Mouse (Mus musculus): ENCODE results near the gene Fbxw7. TPM values are rescaled to one million over a fixed set of nuclear protein-coding genes. Genes with fewer than 3 reads are reported as not detected.

The Fbxw7 gene
- 33.8 and 34.4 TPM in 2 replicates for polyA plus RNA-seq (2011; ENCODE audit: insufficient read depth, insufficient read length, low read depth, missing spikeins)

DNA sequence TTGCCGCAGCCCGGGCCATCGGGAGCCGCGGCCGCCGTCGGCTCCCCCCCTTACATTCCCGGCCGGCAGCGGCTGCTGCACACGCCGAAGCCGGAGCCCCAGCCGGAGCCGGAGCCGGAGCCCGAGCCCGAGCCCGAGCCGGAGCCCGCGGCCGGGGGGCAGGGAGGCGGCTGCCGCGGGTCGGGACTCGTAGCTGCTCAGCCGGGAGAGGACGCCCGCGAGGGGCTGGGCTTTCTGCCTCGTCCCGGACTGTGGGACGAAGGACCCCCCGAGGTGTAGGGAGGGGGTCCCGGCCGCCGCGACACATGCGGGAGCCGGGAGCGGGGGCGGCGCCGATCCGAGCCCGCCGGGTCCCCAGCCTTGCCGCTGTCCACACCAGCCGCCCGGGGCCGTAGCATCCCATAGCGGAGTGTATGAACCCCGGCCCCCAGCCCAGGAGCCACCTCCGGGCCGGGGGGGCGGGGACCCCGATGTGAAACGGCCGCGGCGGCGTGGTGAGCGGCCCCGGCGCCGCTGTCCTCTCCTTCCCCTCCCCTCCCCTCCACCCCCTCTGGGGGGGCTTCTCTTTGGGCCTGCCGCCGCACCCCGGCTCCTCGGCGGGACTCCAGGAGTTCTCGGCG, at the start of gene Fbxw7:
Gene Fbxw7 (plus strand): TSS at position 507 of the 620 bp plus-strand sequence.
- H3K4me3 ChIP-seq (ENCODE audit: low read depth, low read length) = peak within 1 kb of the TSS; percentile 97
- no peaks in the 10 kb centered on the region for H3K27me3 ChIP-seq (ENCODE audit: control insufficient read depth, insufficient read depth, low read length, poor library complexity, severe bottlenecking)
- no peaks in the 10 kb centered on the region for H3K9me3 ChIP-seq (replicated peaks; ENCODE audit: control insufficient read depth, insufficient read depth, low read length, poor library complexity, severe bottlenecking)
- peaks cover 2% of the 10 kb centered on the region; the same call in 1 of the 2 replicates for H3K36me3 ChIP-seq (ENCODE audit: control insufficient read depth, insufficient read depth, low read length, poor library complexity, severe bottlenecking)
- peak within 1 kb of the TSS; percentile 82 for H3K9ac ChIP-seq (ENCODE audit: low read depth, poor library complexity, severe bottlenecking)
- H3K4me1 ChIP-seq (ENCODE audit: control insufficient read depth, insufficient read depth, low read length) = peaks cover 2% of the 10 kb centered on the region
- peak within 1 kb of the TSS; percentile 79 for H3K27ac ChIP-seq (ENCODE audit: insufficient read depth, low read length)
- no peak for TF ChIP-seq POLR2A (IDR thresholded peaks at IDR 0.05; ENCODE audit: insufficient read depth, low read length)
- TF ChIP-seq EP300 (IDR thresholded peaks at IDR 0.05; ENCODE audit: insufficient read depth, low read depth, low read length) = no peak
- no peak for TF ChIP-seq CTCF (IDR thresholded peaks at IDR 0.05; ENCODE audit: low read depth, low read length)

DNA sequence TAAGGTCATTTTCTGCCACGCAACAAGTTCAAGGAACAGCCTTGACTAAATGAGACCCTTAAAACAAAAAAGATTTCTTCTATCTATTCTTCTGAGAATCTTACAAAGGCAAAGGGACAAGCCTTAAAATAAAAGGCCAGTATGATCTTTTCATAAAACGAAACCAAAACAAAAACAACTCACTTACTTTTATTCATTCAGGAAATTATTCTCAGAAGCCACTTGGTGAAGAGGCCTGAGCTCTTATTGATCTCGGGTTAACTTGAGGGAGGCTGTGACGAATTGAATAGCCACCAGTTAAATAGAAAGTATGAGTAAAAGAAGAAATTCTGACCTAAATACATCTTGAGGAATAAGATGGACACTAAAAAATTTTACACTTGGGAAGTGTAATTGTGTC, 46.1 kb upstream of the Fbxw7 start:
- Histone ChIP-seq H3K27ac (ENCODE audit: insufficient read depth, low read length) (no peak overlapping the region), H3K9me3 (replicated peaks; ENCODE audit: control insufficient read depth, insufficient read depth, low read length, poor library complexity, severe bottlenecking) (no peaks in the 10 kb centered on the region)
- no peak for TF ChIP-seq POLR2A (IDR thresholded peaks at IDR 0.05; ENCODE audit: insufficient read depth, low read length)
- TF ChIP-seq CTCF (IDR thresholded peaks at IDR 0.05; ENCODE audit: low read depth, low read length) = no peak
- no peak for TF ChIP-seq EP300 (IDR thresholded peaks at IDR 0.05; ENCODE audit: insufficient read depth, low read depth, low read length)

DNA sequence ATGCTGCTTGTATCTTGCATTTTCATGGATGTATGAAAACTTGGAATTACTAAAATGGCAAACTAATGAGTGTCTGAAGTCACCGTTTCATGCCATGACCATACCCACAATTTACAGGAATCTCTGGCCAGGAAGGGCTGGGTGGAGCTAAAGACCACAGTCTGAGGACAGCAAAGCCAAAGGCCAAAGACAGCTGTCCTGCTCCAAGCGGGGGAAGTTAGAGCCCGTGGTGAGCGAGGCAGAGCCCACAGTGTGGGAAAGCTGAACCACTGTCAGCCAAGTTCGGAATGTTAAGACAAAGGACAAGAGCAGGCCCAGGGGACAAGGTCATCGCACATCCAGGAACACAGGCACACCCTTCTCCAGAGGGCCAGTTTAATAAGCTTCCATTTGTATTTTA, 45.7 kb upstream of the Fbxw7 start:
- Histone ChIP-seq H3K9me3 (replicated peaks; ENCODE audit: control insufficient read depth, insufficient read depth, low read length, poor library complexity, severe bottlenecking) (no peaks in the 10 kb centered on the region), H3K27ac (ENCODE audit: insufficient read depth, low read length) (no peak overlapping the region), H3K27me3 (ENCODE audit: control insufficient read depth, insufficient read depth, low read length, poor library complexity, severe bottlenecking) (no peaks in the 10 kb centered on the region), H3K4me3 (ENCODE audit: low read depth, low read length) (no peak overlapping the region), H3K9ac (ENCODE audit: low read depth, poor library complexity, severe bottlenecking) (no peak overlapping the region), H3K4me1 (ENCODE audit: control insufficient read depth, insufficient read depth, low read length) (no peaks in the 10 kb centered on the region), H3K36me3 (ENCODE audit: control insufficient read depth, insufficient read depth, low read length, poor library complexity, severe bottlenecking) (no peaks in the 10 kb centered on the region)
- TF ChIP-seq CTCF (IDR thresholded peaks at IDR 0.05; ENCODE audit: low read depth, low read length) (no peak), EP300 (IDR thresholded peaks at IDR 0.05; ENCODE audit: insufficient read depth, low read depth, low read length) (no peak), POLR2A (IDR thresholded peaks at IDR 0.05; ENCODE audit: insufficient read depth, low read length) (no peak)

More for the DNA sequence above, 46.1 kb upstream of the Fbxw7 start:
- Histone ChIP-seq H3K36me3 (ENCODE audit: control insufficient read depth, insufficient read depth, low read length, poor library complexity, severe bottlenecking) (no peaks in the 10 kb centered on the region), H3K4me1 (ENCODE audit: control insufficient read depth, insufficient read depth, low read length) (no peaks in the 10 kb centered on the region), H3K9ac (ENCODE audit: low read depth, poor library complexity, severe bottlenecking) (no peak overlapping the region), H3K4me3 (ENCODE audit: low read depth, low read length) (no peak overlapping the region), H3K27me3 (ENCODE audit: control insufficient read depth, insufficient read depth, low read length, poor library complexity, severe bottlenecking) (no peaks in the 10 kb centered on the region)

GRCm38 (mm10) chr3:84770518-84770917, 44.5 kb upstream of the Fbxw7 start:
- Histone ChIP-seq H3K9me3 (replicated peaks; ENCODE audit: control insufficient read depth, insufficient read depth, low read length, poor library complexity, severe bottlenecking) (no peaks in the 10 kb centered on the region), H3K9ac (ENCODE audit: low read depth, poor library complexity, severe bottlenecking) (no peak overlapping the region), H3K27ac (ENCODE audit: insufficient read depth, low read length) (no peak overlapping the region), H3K36me3 (ENCODE audit: control insufficient read depth, insufficient read depth, low read length, poor library complexity, severe bottlenecking) (no peaks in the 10 kb centered on the region), H3K4me1 (ENCODE audit: control insufficient read depth, insufficient read depth, low read length) (no peaks in the 10 kb centered on the region), H3K27me3 (ENCODE audit: control insufficient read depth, insufficient read depth, low read length, poor library complexity, severe bottlenecking) (no peaks in the 10 kb centered on the region), H3K4me3 (ENCODE audit: low read depth, low read length) (no peak overlapping the region)
- TF ChIP-seq POLR2A (IDR thresholded peaks at IDR 0.05; ENCODE audit: insufficient read depth, low read length) (no peak), EP300 (IDR thresholded peaks at IDR 0.05; ENCODE audit: insufficient read depth, low read depth, low read length) (no peak), CTCF (IDR thresholded peaks at IDR 0.05; ENCODE audit: low read depth, low read length) (no peak)

DNA sequence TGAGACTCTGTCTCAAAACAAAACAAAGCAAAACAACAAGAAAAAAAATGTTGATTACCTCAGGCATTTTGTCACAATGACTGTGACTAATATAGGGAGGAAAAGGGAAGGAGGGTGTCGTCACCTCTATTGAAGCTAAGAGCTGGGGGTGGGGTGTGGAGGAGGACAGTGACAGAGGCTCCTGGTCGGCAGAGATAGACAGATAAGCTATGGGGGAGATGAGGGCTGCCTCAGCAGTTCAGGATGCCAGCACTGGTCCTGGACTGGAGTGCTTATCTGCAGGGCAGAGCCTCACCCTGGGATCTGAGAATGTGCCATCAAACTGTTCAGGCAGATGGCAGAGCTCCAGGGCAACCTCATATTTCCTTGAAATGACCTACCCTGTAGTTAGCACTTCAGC, 43.1 kb upstream of the Fbxw7 start:
- no peak for TF ChIP-seq POLR2A (IDR thresholded peaks at IDR 0.05; ENCODE audit: insufficient read depth, low read length)
- no peak for TF ChIP-seq EP300 (IDR thresholded peaks at IDR 0.05; ENCODE audit: insufficient read depth, low read depth, low read length)
- no peak for TF ChIP-seq CTCF (IDR thresholded peaks at IDR 0.05; ENCODE audit: low read depth, low read length)
- Histone ChIP-seq H3K27me3 (ENCODE audit: control insufficient read depth, insufficient read depth, low read length, poor library complexity, severe bottlenecking) (no peaks in the 10 kb centered on the region), H3K9ac (ENCODE audit: low read depth, poor library complexity, severe bottlenecking) (no peak overlapping the region), H3K36me3 (ENCODE audit: control insufficient read depth, insufficient read depth, low read length, poor library complexity, severe bottlenecking) (no peaks in the 10 kb centered on the region), H3K4me3 (ENCODE audit: low read depth, low read length) (no peak overlapping the region), H3K9me3 (replicated peaks; ENCODE audit: control insufficient read depth, insufficient read depth, low read length, poor library complexity, severe bottlenecking) (no peaks in the 10 kb centered on the region), H3K4me1 (ENCODE audit: control insufficient read depth, insufficient read depth, low read length) (no peaks in the 10 kb centered on the region), H3K27ac (ENCODE audit: insufficient read depth, low read length) (no peak overlapping the region)

DNA sequence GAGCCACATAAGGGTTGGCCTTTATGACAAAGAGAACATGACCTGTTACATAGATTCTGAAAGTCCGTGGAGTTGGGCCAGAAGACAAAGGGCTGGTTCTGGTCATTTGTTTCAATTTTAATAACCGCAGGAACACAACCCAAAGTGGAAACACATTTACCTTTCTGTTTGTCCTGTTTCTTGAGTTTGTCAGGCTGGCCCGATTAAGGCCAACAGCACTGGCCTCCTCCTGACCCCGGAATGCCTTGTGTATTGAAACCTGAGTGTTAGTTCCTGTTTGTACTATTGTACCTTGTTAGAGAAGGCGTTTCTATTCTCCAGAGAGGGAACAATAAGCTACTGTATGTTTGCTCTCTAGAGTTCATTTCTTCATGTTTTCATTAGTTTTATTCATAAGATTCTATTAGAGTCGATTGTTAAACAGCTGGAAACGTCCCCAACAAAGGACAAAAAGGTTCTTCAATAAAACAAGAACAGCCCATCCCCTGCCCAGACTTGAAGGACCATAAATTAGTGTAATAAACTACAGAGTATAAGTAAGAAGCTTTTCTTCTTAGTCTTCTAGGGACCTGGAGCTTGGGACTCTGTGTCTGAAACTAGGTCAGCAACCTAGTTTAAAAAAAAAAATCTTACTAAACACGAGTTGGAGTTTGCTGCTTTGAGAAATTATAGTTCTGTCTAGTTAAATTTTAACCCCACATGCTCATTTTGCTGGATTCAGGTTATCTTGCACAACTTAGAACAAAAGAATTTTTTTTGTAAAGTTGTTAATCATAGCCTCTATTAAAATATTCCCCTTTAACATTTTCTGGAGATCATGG, 40.6 kb upstream of the Fbxw7 start:
- TF ChIP-seq POLR2A (IDR thresholded peaks at IDR 0.05; ENCODE audit: insufficient read depth, low read length) (no peak), EP300 (IDR thresholded peaks at IDR 0.05; ENCODE audit: insufficient read depth, low read depth, low read length) (no peak), CTCF (IDR thresholded peaks at IDR 0.05; ENCODE audit: low read depth, low read length) (no peak)
- no peaks in the 10 kb centered on the region for H3K4me1 ChIP-seq (ENCODE audit: control insufficient read depth, insufficient read depth, low read length)
- H3K27me3 ChIP-seq (ENCODE audit: control insufficient read depth, insufficient read depth, low read length, poor library complexity, severe bottlenecking) = no peaks in the 10 kb centered on the region
- H3K9me3 ChIP-seq (replicated peaks; ENCODE audit: control insufficient read depth, insufficient read depth, low read length, poor library complexity, severe bottlenecking) = no peaks in the 10 kb centered on the region
- no peak overlapping the region for H3K9ac ChIP-seq (ENCODE audit: low read depth, poor library complexity, severe bottlenecking)
- no peak overlapping the region for H3K27ac ChIP-seq (ENCODE audit: insufficient read depth, low read length)
- H3K4me3 ChIP-seq (ENCODE audit: low read depth, low read length) = no peak overlapping the region
- H3K36me3 ChIP-seq (ENCODE audit: control insufficient read depth, insufficient read depth, low read length, poor library complexity, severe bottlenecking) = no peaks in the 10 kb centered on the region
